Mouse (Mus musculus) embryonic facial prominence, embryonic 14.5 days (tissue): ENCODE data around the gene Slco4a1. TPM values are rescaled to one million over a fixed set of nuclear protein-coding genes. Genes with fewer than 3 reads are reported as not detected.

ENCODE experiments used
- ATAC-seq: fragments of 200-750 bp; cut with Nextera tagmentation; 2 replicates; pipeline ENCODE4 v1.8.0; 2017; ENCODE audit warnings: low read depth, moderate number of reproducible peaks, moderate TSS enrichment
- DNase-seq: peaks from one replicate; pipeline ENCODE4 v3.0.0-alpha.2; 2015; ENCODE audit warnings: low spot score
- H3K27ac ChIP-seq: fragments of 300-500 bp; sonication (generic); replicated peaks from 2 replicates; pipeline ENCODE4 v1.5.1; 2014; ENCODE audit warnings: low read depth, mild to moderate bottlenecking, low read length, moderate library complexity
- H3K27me3 ChIP-seq: fragments of 300-500 bp; sonication (generic); replicated peaks from 2 replicates; pipeline ENCODE4 v1.6.1; 2014; ENCODE audit warnings: low read length; ENCODE audit not compliant: control insufficient read depth, insufficient read depth
- H3K36me3 ChIP-seq: fragments of 300-500 bp; sonication (generic); 2 replicates; pipeline ENCODE4 v1.6.1; 2014; ENCODE audit warnings: low read length, mixed read lengths; ENCODE audit not compliant: control insufficient read depth, insufficient read depth
- H3K4me1 ChIP-seq: fragments of 300-500 bp; sonication (generic); 2 replicates; pipeline ENCODE4 v1.6.1; 2014; ENCODE audit warnings: antibody characterized with exemption, low read length; ENCODE audit not compliant: control insufficient read depth, insufficient read depth
- H3K4me2 ChIP-seq: fragments of 300-500 bp; sonication (generic); 2 replicates; pipeline ENCODE4 v1.6.1; 2014; ENCODE audit warnings: low read depth, mild to moderate bottlenecking, low read length, moderate library complexity, mixed read lengths
- H3K4me3 ChIP-seq: fragments of 300-500 bp; sonication (generic); 2 replicates; pipeline ENCODE4 v1.5.1; 2014; ENCODE audit warnings: low read depth, mild to moderate bottlenecking, low read length
- H3K9ac ChIP-seq: fragments of 300-500 bp; sonication (generic); 2 replicates; pipeline ENCODE4 v1.6.1; 2014; ENCODE audit warnings: low read depth, mild to moderate bottlenecking, low read length, moderate library complexity, mixed read lengths
- H3K9me3 ChIP-seq: fragments of 300-500 bp; sonication (generic); 2 replicates; pipeline ENCODE4 v1.6.1; 2016; ENCODE audit warnings: low read length; ENCODE audit not compliant: control insufficient read depth
- WGBS: fragments of 180-500 bp; shearing (Covaris S2); extraction: QIAGEN DNeasy Blood & Tissue Kit; methylation state at CpG from one replicate; pipeline ENCODE4 v1.1.7; 2014; 5-methylcytosine and 5-hydroxymethylcytosine counted together
- polyA plus RNA-seq: library from polyadenylated mRNA; unstranded; fragments of >200 nt; fragmentation: Nextera tagmentation; extraction: Ambion mirVana; gene quantifications from 2 replicates; pipeline ENCODE4 v1.2.1, GENCODE M21; 2014

The Slco4a1 gene
- polyA plus RNA-seq, 1 experiment from 2014 or later, result 1.9 TPM

GRCm38 (mm10) chr2:180440596-180441332 is 15.3 kb upstream of the Slco4a1 start:
- Histone ChIP-seq H3K4me1 (no peaks in the 10 kb centered on the region), H3K36me3 (no peaks in the 10 kb centered on the region), H3K4me2 (no peak overlapping the region), H3K9ac (no peak overlapping the region), H3K9me3 (no peaks in the 10 kb centered on the region), H3K27ac (no peak overlapping the region), H3K4me3 (no peak overlapping the region), H3K27me3 (no peaks in the 10 kb centered on the region)
- WGBS, result 47% methylated on average over 9 of the region's 9 CpGs
- no peak for ATAC-seq
- no peak for DNase-seq

GRCm38 (mm10) chr2:180442061-180442460 is 14.0 kb upstream of the Slco4a1 start:
- Histone ChIP-seq H3K36me3 (no peaks in the 10 kb centered on the region), H3K4me2 (no peak overlapping the region), H3K9ac (no peak overlapping the region), H3K27ac (no peak overlapping the region), H3K4me1 (no peaks in the 10 kb centered on the region), H3K9me3 (no peaks in the 10 kb centered on the region), H3K4me3 (no peak overlapping the region), H3K27me3 (no peaks in the 10 kb centered on the region)
- DNase-seq (no peak), ATAC-seq (no peak)
- WGBS, result 84% methylated on average over 5 of the region's 5 CpGs

- 58% methylated on average over 7 of the region's 7 CpGs for WGBS
- no peak overlapping the region for H3K27ac ChIP-seq
These were observed 12.2 kb upstream of the Slco4a1 start for GRCm38 (mm10) chr2:180443861-180444260.

GRCm38 (mm10) chr2:180444957-180445785 is 10.9 kb upstream of the Slco4a1 start:
- ATAC-seq (no peak), DNase-seq (peak; percentile 27)
- 54% methylated on average over 8 of the region's 9 CpGs for WGBS

More at GRCm38 (mm10) chr2:180443861-180444260, 12.2 kb upstream of the Slco4a1 start:
- Histone ChIP-seq H3K4me2 (no peak overlapping the region), H3K36me3 (no peaks in the 10 kb centered on the region), H3K4me1 (no peaks in the 10 kb centered on the region), H3K9me3 (no peaks in the 10 kb centered on the region), H3K9ac (no peak overlapping the region), H3K4me3 (no peak overlapping the region), H3K27me3 (no peaks in the 10 kb centered on the region)
- DNase-seq (no peak), ATAC-seq (no peak)

GRCm38 (mm10) chr2:180445962-180446361 is 10.1 kb upstream of the Slco4a1 start:
- H3K27ac ChIP-seq, result no peak overlapping the region
- H3K27me3 ChIP-seq, result no peaks in the 10 kb centered on the region
- 95% methylated on average over 1 of the region's 1 CpGs for WGBS
- H3K4me2 ChIP-seq, result no peak overlapping the region
- no peaks in the 10 kb centered on the region for H3K9me3 ChIP-seq
- ATAC-seq (no peak), DNase-seq (no peak)
- no peak overlapping the region for H3K9ac ChIP-seq
- H3K36me3 ChIP-seq, result no peaks in the 10 kb centered on the region
- no peaks in the 10 kb centered on the region for H3K4me1 ChIP-seq
- no peak overlapping the region for H3K4me3 ChIP-seq

More at GRCm38 (mm10) chr2:180444957-180445785, 10.9 kb upstream of the Slco4a1 start:
- H3K9me3 ChIP-seq, result no peaks in the 10 kb centered on the region
- H3K36me3 ChIP-seq, result no peaks in the 10 kb centered on the region
- no peaks in the 10 kb centered on the region for H3K27me3 ChIP-seq
- H3K4me2 ChIP-seq, result no peak overlapping the region
- H3K9ac ChIP-seq, result no peak overlapping the region
- no peak overlapping the region for H3K27ac ChIP-seq
- no peaks in the 10 kb centered on the region for H3K4me1 ChIP-seq
- H3K4me3 ChIP-seq, result no peak overlapping the region

GRCm38 (mm10) chr2:180449007-180449406 is 7.0 kb upstream of the Slco4a1 start:
- Histone ChIP-seq H3K9ac (no peak overlapping the region), H3K36me3 (no peaks in the 10 kb centered on the region), H3K4me1 (no peaks in the 10 kb centered on the region), H3K9me3 (no peaks in the 10 kb centered on the region), H3K27ac (no peak overlapping the region), H3K27me3 (no peaks in the 10 kb centered on the region; the same call in 1 of the 2 replicates), H3K4me3 (no peak overlapping the region), H3K4me2 (no peak overlapping the region)
- ATAC-seq, result no peak
- WGBS, result 63% methylated on average over 5 of the region's 5 CpGs
- DNase-seq, result no peak

- Histone ChIP-seq H3K9me3 (no peaks in the 10 kb centered on the region), H3K27ac (no peak overlapping the region), H3K4me1 (0 out of 2 replicates have a peak, but pooled peaks cover under 1% of the 10 kb centered on the region), H3K4me2 (no peak overlapping the region), H3K4me3 (no peak overlapping the region), H3K9ac (no peak overlapping the region), H3K27me3 (peaks cover 13% of the 10 kb centered on the region), H3K36me3 (no peaks in the 10 kb centered on the region)
- no peak; the same call in 1 of the 2 replicates for ATAC-seq
- WGBS, result 79% methylated on average over 5 of the region's 5 CpGs
- peak; percentile 31 for DNase-seq
These were observed 5.5 kb upstream of the Slco4a1 start for GRCm38 (mm10) chr2:180450529-180450928.

- peaks cover 46% of the 10 kb centered on the region for H3K27me3 ChIP-seq
- peak overlapping the region; percentile 51 for H3K9ac ChIP-seq
- DNase-seq (no peak), ATAC-seq (no peak)
- H3K9me3 ChIP-seq, result no peaks in the 10 kb centered on the region
- H3K4me2 ChIP-seq, result peak overlapping the region; percentile 83
- H3K4me3 ChIP-seq, result peak overlapping the region; percentile 48
- H3K36me3 ChIP-seq, result no peaks in the 10 kb centered on the region
- H3K27ac ChIP-seq, result no peak overlapping the region
- WGBS, result 2% methylated on average over 25 of the region's 28 CpGs
- peaks cover 8% of the 10 kb centered on the region; the same call in 1 of the 2 replicates for H3K4me1 ChIP-seq
These were observed 660 bp downstream of the Slco4a1 start for GRCm38 (mm10) chr2:180456705-180457104.
